Mouse (Mus musculus) liver, embryonic 18 days (tissue): ENCODE results near the gene Parp11. TPM values are rescaled to one million over a fixed set of nuclear protein-coding genes. Genes with fewer than 3 reads are reported as not detected.

ENCODE experiments used
- polyA plus RNA-seq: library from polyadenylated mRNA; depleted of rRNA; stranded (reverse); fragments of >200 nt; gene quantifications from 2 replicates; pipeline ENCODE4 v1.2.3, GENCODE M21; 2012; rRNA removed

Gene Parp11
- polyA plus RNA-seq, result 6.6 and 7.7 TPM in 2 replicates

GRCm38 (mm10) chr6:127446436-127446890 is at the start of gene Parp11:
TSS of gene Parp11 (plus strand) at chr6:127446840.

Other genes starting within 250 kb of the Parp11 start
- 0.44 and 0.72 TPM in 2 replicates for gene Cracr2a, start 114.5 kb downstream of the Parp11 start, polyA plus RNA-seq